Comparison of ENCODE assay signal across 8 mouse cellular contexts in the genomic region with DNA sequence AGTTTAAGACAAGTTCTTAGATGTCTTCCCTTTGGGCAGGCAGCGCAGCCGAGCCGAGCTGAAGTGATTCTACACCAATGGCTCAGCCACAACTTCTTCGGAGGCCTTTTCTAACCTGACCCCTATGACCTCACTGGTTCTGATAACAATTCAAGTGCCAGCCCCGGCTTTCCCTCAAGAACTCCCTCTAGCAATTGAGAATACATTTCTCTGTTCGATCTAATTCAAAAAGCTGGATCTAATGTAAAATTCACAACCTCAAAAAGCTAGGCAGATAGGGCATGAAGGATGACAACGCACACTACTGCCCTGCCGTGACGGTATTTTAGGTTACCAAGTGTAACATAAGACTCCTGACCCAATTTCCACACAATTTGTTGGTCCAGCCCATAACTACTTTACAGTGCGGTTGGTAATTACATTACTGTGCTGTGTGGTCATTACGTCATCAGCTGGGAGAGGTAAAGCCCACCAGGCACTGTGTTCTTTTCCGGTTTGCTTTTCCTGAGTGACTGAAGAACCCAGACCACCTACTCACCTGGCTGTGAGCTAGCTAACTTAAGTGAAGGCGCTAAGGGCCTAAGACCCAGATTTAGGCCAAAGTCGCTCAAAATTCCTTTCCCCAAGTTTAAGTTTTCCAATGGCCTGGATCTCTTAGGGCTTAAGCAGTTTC. TPM values are rescaled to one million over a fixed set of nuclear protein-coding genes. Genes with fewer than 3 reads are reported as not detected.
DNase-seq lines count a peak whose midpoint lies in the region; ATAC-seq and TF ChIP-seq lines count a peak whose summit lies in the region.

No protein-coding gene starts in this region.

- peak overlapping the region; percentile 60 for H3K4me2 ChIP-seq in liver, embryonic 16.5 days (ENCODE audit: low read depth, low read length)

- TF ChIP-seq POLR2A in testis, adult 2 months (IDR thresholded peaks at IDR 0.05; ENCODE audit: control insufficient read depth, low read depth, low read length): no peak

- H3K9me3 ChIP-seq in liver, embryonic 16.5 days (replicated peaks; ENCODE audit: control insufficient read depth, low read length): no peaks in the 10 kb centered on the region

- no peak overlapping the region; the same call in 1 of the 2 replicates for H3K9ac ChIP-seq in liver, embryonic 16.5 days (ENCODE audit: low read depth, low read length)

- H3K4me1 ChIP-seq in testis, adult 2 months (ENCODE audit: control insufficient read depth, insufficient read depth, low read length): peaks cover 14% of the 10 kb centered on the region
- H3K4me1 ChIP-seq in liver, embryonic 16.5 days (ENCODE audit: control insufficient read depth, low read depth, low read length): no peaks in the 10 kb centered on the region

- H3K36me3 ChIP-seq in testis, adult 2 months (ENCODE audit: control insufficient read depth, insufficient read depth, low read length): no peaks in the 10 kb centered on the region
- H3K36me3 ChIP-seq in liver, embryonic 16.5 days (ENCODE audit: control insufficient read depth, insufficient read depth): no peaks in the 10 kb centered on the region

- peaks cover 6% of the 10 kb centered on the region for H3K27me3 ChIP-seq in testis, adult 2 months (ENCODE audit: control insufficient read depth, insufficient read depth, low read length)
- H3K27me3 ChIP-seq in liver, embryonic 16.5 days (ENCODE audit: control insufficient read depth, insufficient read depth, low read depth, low read length): peaks cover 28% of the 10 kb centered on the region

- no peak overlapping the region for H3K27ac ChIP-seq in testis, adult 2 months (ENCODE audit: control insufficient read depth, insufficient read depth, low read depth, low read length)
- H3K27ac ChIP-seq in liver, embryonic 16.5 days (ENCODE audit: low read length): no peak overlapping the region

- TF ChIP-seq CTCF in testis, adult 2 months (IDR thresholded peaks at IDR 0.05; ENCODE audit: control insufficient read depth, insufficient read depth, insufficient replicate concordance, low read depth, low read length): no peak

- WGBS in liver, embryonic 16.5 days (ENCODE audit: insufficient replicate concordance): 42% methylated on average over 14 of the region's 14 CpGs

- peak; percentile 20; the same call in 1 of the 2 replicates for ATAC-seq in granulocyte monocyte progenitor cell, adult 5-6 weeks (replicated peaks; ENCODE audit: poor library complexity, severe bottlenecking)
- no peak for ATAC-seq in liver, embryonic 16.5 days (ENCODE audit: low read depth)
- no peak for ATAC-seq in monocyte, adult 5-6 weeks (replicated peaks; ENCODE audit: insufficient number of reproducible peaks, low FRiP score, low TSS enrichment, poor library complexity, severe bottlenecking)

- no peak for DNase-seq in testis, postnatal 14 days (ENCODE audit: low spot score)
- DNase-seq in thymus, postnatal 14 days: no peak
- DNase-seq in cerebellum, postnatal 4 days (ENCODE audit: low spot score in 2 of 2): no peak
- DNase-seq in gastrocnemius, postnatal 10 days: no peak

- H3K4me3 ChIP-seq in testis, adult 2 months (ENCODE audit: control insufficient read depth, low read depth, low read length): peak overlapping the region; percentile 61
- H3K4me3 ChIP-seq in liver, embryonic 16.5 days (ENCODE audit: low read depth, low read length): peak overlapping the region; percentile 64

RNA-seq across cellular contexts. Expression of gene Wwtr1, which starts 1.7 kb away (rescaled TPM):
- 23.0 and 24.4 TPM in 2 replicates for polyA plus RNA-seq in testis, adult 2 months (2012; rRNA removed)
- not detected in 2 replicates for total RNA-seq in granulocyte monocyte progenitor cell, adult 5-6 weeks (2014; fragmentation: Nextera tagmentation)
- total RNA-seq in granulocyte monocyte progenitor cell, adult 5-6 weeks (2017): not detected in 2 replicates
- polyA plus RNA-seq in liver, embryonic 16.5 days (2015; fragmentation: Nextera tagmentation; extraction: Ambion mirVana): 1.2 and 1.5 TPM in 2 replicates
- 0.10 to 0.21 TPM in 2 of 3 replicates, not detected in the other for total RNA-seq in monocyte, adult 5-6 weeks (2017)
- 10 to 100 TPM; 49.1 to 52.7 TPM for total RNA-seq in gastrocnemius, postnatal 10 days (2021)

Comparison
In these comparisons a context has a peak if more than half of its experiments do, and no peak if none do; other contexts are left out.
1. RNA of gene Wwtr1, which starts 1.7 kb away (total RNA-seq): 49.1 to 52.7 TPM in gastrocnemius, postnatal 10 days; not detected in granulocyte monocyte progenitor cell, adult 5-6 weeks and 0.10 to 0.21 TPM in monocyte, adult 5-6 weeks; every median in the first group is over 10 times any median in the second.